Mouse (Mus musculus): ENCODE results near the gene Dab2. TPM values are rescaled to one million over a fixed set of nuclear protein-coding genes. Genes with fewer than 3 reads are reported as not detected.

Dab2 gene
- total RNA-seq, 1 experiment from 2014 or later = 421 TPM

DNA sequence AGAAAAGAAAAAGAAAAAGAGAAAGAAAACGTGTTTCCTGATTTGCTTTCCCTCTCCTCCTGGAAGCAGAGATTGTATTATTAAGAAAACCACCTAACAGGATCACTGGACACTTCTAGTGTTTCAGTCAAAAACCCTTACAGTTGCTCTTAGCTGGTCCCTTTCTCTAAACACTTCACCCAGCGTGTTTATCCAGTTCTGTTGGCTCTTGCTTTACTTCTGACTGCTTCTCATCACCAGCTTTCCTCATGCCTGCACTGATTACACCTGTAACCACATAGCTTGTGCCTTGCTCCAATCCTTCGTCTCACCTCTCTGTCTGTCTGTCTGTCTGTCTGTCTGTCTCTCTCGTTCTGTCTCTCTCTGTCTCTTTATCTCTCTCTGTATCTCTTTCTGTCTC is 25.9 kb downstream of the Dab2 start:
- DNase-seq = no peak

DNA sequence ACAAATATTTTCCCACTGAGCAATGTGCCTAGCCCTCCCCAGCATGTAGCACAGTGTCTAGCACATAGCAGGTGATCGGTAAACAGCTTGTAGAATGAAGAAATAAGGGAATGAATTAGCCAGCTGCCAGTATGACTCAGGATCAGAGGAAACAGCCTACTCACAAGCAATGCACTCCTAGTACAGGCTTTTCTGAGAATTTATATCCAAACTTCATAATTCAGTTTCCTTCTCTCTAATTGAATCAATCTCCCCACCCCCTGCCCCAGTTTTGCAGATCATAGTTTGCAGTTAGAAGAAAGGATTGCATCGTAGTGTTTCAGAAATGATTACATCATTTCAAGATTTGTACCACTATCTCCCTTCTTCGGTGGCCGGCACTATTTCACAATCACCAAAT is 26.4 kb downstream of the Dab2 start:
- DNase-seq = no peak

DNA sequence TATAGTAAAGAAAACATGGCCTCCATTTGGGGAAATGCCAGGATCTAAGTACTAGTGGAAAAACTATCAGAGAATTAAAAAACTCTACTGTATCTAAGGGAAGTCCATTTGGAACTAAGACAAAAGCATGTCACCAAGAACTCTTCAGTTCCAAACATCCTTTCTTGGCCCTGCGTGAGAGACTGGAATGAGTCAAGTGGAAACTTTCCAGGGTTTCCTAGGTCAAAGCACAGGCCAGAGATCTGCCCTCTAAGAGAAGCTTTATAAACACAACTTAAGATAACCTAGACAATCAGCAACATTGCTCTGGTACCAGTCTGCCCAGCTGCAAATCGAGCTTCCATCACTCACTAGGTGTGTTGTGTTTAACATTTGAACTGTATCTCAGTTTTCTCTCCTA is 31.8 kb downstream of the Dab2 start:
- no peak for DNase-seq

DNA sequence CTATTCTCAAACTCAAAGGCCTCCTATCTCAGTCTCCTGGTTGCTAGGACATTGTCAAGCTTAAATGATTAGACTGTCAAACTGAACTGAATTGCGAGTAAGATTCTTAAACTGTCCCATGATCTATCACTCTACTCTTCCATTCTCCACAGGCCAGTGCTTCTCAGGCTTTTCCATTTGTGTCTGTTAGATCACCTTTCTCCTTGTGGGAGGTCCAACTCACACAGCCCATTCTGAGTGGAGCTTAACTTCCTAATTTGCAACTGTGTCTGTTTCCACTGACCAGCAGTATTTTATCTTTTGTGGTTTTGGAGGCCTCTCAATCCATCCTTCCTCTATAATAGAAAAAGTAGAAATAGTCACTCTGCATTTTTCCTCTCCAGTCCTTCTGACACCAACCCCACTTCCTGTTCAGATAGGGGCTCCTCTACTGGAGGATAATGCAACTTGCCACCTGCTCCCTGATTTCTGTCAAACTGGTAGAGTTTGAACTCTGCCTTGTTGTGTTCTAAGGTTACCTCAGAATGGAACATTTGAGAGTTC is 35.1 kb downstream of the Dab2 start:
- no peak for DNase-seq

DNA sequence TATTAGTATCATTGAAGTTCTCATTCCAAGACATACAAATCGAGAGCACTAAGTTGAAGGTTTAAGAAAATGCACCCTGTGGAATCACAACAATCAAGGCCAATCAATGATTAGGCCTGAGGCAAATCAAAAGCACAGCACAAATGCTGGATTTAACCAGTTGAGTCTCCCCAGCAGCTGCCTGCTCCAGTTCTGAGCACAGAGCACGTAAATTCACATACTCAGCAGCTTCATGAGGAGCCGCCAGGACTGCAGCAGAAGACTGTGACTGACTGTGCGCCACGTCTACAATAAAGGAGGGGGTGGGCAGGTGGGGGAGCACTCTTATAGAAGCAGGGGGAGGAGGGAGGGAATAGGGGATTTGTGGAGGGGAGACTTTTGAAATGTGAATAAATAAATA is 40.2 kb downstream of the Dab2 start:
- no peak for DNase-seq

DNA sequence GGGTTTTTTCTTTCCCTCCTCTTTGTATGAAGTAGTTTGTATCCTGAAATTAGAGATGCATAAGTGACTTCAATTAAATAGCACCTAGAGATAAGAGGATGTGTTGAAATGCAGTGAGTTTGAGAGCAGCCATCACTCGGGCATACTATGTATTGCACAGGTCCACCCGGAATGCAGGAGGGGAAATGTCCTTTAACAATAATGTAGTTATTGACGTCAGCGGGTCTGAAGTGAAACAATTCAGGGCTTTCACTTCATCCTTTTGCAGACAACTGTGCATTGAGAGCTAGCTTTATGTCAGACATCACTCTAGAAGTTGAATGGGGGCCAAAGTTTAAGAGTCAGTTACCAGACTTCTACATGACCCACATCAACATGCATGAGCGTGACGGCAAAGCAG is 40.8 kb downstream of the Dab2 start:
- DNase-seq = no peak

DNA sequence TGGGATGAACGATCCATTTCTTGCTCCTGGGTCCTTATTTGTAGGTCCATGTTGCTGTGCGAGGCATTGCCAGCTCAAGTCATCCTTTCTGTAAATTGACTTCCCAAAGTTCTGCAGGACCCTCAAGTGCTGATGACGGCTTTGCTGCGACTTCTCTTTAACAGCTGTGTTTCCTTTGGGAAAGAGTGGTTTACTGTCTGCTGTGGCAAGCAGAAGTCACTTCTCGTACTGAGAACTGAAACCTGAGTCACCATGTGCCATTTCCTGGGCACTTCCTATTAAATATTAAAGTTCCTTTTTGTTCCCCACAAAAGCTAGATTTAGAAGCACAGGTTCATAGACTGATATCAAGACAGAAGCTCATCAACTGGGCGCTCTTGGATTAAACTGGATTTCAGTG is 41.8 kb downstream of the Dab2 start:
- no peak for DNase-seq

DNA sequence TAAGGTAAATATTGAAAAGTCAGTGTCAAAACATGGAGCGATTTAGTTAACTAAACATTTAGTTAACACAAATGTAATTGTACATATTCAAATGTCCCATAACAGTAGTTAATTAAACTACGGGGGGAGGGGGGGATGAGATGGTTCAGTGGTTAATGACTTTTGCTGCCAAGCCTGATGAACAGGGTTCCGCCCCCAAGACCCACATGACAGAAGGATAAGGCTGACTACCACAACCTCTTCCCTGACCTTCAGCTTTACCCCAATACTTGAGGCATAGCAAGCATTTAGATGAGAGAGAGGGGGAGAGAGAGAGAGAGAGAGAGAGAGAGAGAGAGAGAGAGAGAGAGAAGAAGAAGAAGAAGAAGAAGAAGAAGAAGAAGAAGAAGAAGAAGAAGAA is 54.3 kb downstream of the Dab2 start:
- DNase-seq = no peak

DNA sequence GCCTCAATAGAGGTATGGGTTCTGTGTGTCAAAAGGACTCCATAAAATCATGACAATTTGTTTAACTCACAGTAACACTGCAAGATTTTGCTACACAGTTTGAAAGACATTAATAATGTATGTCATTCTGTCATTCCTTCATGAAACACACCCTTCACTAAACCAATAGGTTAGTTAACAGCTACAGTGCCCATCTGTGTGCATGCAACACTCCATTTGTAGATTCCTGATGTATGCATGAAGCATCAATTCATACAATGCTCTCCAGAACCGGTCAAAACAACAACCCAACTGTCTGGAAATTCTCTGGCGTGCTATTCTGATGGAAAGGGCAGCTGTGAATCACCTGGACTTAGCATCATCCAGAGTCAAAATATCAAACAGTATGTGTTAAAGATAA is 60.3 kb downstream of the Dab2 start:
- DNase-seq = no peak

DNA sequence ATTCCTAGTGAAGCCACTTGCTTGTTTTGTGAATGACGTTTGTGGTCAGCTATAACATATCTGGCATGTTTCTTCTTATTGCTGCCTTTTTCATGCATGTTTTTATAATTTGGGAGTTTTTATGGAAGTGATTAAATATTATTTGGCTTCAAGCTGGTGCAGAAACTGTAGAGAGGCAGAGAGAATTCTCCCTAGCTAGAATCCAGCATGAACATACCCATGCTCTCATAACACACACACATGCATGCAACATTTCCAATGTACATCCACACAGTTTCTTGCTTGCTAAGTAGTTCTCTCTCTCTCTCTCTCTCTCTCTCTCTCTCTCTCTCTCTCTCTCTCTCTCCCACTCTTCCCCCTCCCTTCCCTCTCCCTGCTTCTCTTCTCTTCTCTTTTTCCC is 70.4 kb downstream of the Dab2 start:
- no peak for DNase-seq

DNA sequence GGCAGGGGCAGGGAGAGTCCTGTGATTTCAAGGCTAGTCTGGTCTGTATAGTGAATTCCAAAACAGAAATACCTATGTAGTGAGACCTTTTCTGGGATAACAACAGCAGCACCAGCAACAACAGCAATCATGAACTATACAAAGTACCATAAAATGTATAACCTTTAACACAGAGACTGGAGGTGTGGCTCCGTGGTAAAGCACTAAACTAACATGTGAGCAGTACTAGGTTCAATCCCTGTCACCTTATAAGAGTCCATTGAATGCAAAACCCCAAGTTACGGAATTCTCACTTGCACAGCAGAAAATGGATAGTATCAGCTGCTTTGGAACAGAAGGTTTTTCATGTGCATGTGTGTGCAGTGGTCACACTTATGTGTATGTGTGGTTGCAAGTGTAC is 71.9 kb downstream of the Dab2 start:
- DNase-seq = no peak

DNA sequence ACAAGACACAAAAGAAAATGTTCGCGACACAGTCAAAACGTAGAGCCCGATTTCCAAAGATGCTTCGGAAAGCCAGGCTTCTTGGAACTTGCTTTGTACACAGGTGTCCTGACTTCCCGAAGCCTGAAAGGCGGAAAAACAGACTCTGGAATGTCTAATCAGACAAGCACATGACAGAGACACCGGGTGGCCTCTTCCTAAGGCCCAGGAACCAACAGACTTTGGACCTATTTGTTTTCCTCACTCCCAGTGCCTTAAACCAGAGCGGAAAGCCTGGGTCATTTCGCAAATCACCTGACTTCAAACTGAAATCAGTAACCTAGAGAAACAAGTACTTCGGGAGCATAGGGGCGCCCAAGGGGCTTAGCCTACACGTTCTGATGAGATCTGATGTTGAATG is 75.4 kb downstream of the Dab2 start:
- no peak for DNase-seq

DNA sequence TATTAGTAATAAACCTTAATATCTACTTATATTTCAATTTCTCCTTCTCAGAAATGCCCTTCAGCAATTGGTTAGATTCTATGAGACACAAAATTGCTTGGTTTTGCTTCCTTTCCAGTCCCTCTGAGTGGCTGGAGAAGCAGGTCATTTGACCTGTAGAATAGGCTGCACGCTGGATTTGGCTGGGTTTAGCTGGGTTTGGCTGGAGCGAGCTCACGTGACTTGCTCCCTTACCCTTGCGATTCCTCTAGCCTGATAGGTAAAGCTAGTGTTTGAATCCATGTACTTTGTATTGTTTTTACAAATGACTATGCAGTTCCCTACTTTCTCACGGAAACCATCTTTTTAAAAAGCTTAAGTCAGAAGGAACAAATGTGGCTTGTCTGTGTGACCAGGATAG is 76.4 kb downstream of the Dab2 start:
- DNase-seq = no peak

DNA sequence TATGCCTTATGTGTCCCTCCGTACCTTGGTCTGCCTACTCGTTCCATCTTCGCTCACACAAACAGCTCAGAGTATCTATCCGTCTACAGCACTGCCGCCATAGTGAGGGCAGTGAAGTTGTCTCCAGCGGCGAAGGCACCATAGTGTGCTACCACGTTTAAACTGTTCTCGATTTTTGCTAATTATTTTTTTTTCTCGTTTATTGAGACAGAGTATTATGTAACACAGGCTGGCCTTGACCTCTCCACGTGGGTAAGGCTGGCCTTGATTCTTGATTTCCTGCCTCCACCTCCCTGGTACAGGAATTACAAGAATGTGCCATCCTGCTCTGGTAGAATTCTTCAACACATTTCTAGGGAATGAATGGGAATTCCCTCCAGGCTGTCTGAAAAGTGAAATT is 77.2 kb downstream of the Dab2 start:
- DNase-seq = no peak

DNA sequence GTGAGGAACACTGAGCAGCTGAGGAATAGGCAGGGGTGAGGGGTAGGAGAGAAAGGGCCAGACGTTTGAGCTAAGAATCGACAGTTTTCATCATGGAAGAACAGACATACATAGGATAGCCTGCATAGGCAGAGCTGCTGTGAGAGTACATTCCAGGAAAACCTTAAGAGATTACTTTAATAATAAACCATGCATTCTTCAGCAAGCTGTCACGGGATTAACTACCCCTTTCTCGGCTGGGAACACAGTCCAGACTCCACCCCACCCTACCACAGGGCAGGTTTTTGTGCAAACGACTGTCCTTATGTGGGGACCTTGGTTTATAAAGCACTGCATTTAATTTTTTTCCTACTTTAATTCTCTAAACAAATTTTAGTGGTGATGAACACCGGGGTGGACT is 84.4 kb downstream of the Dab2 start:
- DNase-seq = no peak

DNA sequence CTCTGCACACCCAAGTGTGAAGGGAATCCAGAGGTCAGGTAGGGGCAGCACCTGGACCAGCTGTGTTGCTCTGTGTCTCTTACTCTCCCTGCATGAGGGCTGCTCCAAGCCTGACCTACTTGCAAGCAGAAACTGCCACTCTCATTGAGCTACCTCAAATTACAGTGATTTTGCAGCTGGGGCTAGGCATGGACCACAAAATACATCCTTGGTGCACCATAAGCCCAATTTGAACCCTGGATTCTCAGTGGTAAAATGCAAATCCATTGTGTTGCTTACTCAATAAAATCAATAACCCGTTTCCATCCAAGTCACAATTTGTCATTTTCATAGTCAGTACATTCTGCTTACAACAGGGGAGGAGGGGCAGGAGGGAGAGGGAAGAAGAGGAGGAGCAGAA is 85.7 kb downstream of the Dab2 start:
- DNase-seq = no peak

DNA sequence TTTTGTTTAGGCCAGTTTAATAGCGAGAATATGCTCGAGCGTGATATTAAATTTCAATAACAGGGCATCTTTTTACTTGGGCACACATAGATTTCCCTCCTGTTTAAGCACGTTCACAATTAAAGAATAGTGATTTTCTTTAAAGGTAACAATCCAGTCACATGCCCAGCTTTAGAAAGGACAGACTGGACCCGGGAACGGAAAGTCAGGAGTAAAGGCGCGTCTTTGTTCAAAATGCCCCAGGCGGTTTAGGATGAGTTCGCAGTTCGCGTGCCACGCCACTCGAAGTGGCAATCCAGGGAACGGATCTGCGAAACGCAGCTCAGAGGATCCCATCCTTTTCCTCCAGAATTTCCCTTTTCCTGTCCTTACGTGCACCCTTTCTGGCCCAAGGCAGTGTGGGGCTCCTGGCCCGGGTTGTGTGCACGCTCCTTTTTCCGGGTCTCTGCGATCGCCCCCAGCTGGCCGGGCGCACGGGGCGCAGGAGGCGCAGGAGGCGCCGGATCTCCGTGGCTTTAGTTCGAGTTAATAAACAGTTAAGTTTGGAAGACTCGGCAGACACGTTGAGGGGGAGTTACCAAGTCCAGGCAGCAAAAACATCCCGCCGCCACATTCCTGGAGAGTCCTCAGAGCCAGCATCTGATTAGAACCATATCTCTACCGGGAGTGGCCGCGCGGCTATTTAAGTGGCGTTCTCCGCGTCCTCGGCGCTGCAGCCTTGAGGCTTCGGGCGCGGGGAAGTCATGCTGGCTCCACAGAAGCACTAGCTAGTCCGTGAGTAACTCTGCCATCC is 86.8 kb downstream of the Dab2 start:
- DNase-seq = peak; percentile 92

DNA sequence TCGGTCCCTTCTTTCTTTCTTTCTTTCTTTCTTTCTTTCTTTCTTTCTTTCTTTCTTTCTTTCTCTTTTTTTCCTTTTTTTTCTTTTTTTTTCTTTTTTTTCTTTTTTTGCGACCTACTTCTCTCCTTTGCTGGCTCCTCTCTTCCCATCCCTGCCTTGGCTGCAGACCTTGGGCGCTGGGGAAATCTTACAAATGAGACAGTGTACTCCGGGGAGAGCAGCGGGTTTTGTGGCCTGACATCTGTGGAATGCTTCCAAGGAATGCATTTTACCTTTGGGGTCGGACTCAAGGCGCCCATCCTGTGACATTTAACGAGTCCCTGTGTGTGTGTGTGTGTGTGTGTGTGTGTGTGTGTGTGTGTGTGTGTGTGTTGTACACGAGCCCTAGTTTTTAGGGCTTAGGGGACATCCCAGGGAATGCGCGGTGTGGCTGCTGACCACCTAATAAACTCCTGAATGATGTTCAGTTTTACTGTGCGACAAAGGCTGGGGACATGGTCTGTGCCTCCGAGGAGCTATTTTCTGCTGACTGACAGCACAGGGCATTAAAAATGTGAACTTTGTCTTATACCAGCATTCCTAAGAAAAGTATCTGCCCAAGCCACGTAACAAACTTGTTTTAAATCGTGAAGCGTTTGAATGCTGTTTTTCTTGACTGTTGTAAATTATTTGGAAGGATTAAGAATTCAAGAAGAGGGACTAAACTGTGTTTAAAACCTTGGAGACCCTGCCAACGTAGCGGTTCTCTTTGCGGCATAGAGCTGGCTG is 87.6 kb downstream of the Dab2 start:
- DNase-seq = peak; percentile 23

DNA sequence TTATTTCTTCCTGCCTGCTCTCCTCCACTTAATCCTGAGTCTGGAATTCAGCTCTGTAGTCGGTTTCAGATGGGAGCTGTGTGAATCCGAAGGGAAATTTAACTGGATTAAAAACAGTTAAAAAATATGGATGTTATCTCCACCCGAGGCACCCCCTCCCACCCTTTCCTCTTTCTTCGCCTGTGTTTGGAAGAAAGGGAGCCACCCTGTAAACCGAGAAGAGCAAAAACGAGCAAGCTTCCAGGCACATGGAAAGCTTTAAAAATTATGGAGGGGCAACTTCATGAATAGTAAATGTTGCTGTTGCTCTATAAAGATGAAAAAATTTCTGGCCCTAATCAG is 88.1 kb downstream of the Dab2 start:
- DNase-seq = no peak

DNA sequence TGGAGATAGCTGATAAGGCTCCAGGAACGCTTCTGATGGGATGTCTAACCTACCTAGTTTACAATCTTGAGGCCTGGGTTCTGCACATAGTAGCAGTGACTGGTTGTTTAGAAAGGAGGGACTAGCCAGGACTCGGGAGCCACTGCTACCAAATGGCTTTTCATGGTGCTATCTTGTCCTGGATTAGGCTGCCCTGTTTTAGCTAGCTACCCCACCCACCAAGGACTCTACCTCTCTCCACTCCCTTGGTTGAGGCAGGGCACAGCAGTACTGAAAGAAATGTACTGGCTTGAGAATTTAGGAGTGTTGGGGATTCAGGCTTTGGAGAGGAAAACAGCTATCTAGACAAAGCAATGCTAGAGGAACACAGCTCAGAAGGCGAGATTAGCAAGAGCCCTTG is 88.6 kb downstream of the Dab2 start:
- no peak for DNase-seq

DNA sequence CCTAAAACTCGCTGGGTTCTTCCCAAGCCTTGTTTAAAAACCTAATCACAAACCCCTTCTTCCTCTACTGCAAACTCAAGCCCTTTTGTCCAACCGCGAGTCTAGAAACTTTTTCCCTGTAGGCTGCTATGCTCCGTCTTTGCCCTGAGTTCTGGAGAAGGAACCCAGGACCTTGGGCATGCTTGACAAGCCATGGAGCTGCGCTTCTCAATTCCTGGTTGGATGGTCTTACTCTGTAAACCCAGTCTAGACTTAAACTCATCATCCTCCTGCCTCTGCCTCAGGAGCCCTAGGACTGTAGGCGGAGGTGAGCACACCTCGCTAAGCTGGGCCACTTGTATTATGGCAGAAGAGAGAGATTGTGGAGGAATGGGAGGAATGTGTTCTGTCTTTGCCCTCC is 89.0 kb downstream of the Dab2 start:
- no peak for DNase-seq

DNA sequence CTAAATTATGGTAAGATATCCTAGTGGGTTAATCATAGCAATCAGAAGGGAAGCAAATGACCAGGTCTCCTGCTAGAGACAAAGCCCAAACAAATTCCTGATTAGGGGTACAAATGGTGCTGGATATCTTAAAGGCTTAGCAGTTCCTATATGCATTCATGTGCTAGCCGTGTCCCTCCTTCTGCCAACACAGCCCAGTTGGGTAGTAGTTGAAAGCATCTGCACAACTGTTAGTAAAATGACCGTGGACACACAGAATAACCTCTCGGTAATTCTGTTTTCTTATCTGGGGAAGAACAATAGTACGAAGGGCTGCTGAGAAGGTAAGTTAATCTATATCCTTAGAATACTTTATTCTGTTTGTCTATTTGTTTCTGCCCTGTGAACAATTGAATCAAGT is 90.5 kb downstream of the Dab2 start:
- no peak for DNase-seq

DNA sequence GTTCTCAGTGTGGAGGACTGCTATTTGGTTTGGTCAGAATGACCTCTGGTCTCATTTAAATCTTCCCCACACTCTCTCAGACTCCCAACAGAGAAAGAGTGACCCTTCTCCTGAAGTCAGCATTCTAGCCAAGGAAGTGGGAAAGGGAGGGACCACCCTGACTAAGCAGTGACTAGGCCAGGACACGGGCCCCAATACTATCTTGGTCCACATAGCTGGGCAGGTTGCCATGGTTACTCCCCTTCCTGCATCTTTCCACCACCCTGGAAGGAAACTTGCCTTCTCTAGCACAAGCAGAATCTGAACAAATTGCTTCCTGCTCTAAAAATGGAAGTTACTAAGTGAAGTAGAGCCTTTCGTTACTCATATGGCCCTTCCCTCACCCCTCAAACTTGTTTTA is 91.1 kb downstream of the Dab2 start:
- peak; percentile 75 for DNase-seq

DNA sequence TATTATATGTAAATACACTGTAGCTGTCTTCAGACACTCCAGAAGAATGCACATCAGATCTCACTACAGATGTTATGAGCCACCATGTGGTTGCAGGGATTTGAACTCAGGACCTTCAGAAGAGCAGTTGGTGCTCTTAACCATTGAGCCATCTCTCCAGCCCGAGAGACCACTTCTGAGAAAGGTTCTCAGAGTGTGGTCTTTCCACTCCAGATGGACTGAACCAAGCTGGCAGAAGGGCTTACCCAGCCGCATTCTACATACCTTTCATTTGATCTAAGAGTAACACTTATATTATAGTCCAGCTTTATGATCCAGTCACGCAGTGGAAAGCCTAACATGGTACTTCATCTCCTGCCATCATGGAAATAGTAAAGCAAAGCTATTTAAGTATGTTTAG is 92.3 kb downstream of the Dab2 start:
- DNase-seq = no peak
